Comparison of ENCODE assay signal across 7 mouse cellular contexts in genomic region chr9:104062430-104063243, GRCm38 (mm10). TPM values are rescaled to one million over a fixed set of nuclear protein-coding genes. Genes with fewer than 3 reads are reported as not detected.
DNase-seq lines count a peak whose midpoint lies in the region; ATAC-seq lines count a peak whose summit lies in the region.

TSS of gene Uba5 (minus strand) at chr9:104063134.

- peak within 1 kb of the TSS; percentile 96 for H3K9ac ChIP-seq in hindbrain, embryonic 16.5 days (ENCODE audit: low read depth, low read length)
- H3K9ac ChIP-seq in midbrain, embryonic 13.5 days (replicated peaks): peak within 1 kb of the TSS; percentile 94
- peak within 1 kb of the TSS; percentile 66 for H3K9ac ChIP-seq in stomach, embryonic 14.5 days (replicated peaks; ENCODE audit: low read depth, low read length)

- WGBS in hindbrain, embryonic 16.5 days: 1% methylated on average over 59 of the region's 59 CpGs
- under 1% methylated on average over 59 of the region's 59 CpGs for WGBS in limb, embryonic 10.5 days
- under 1% methylated on average over 59 of the region's 59 CpGs for WGBS in midbrain, embryonic 13.5 days
- WGBS in stomach, embryonic 14.5 days: under 1% methylated on average over 59 of the region's 59 CpGs

- H3K36me3 ChIP-seq in hindbrain, embryonic 16.5 days (ENCODE audit: control insufficient read depth, insufficient read depth, low read length): peaks cover 11% of the 10 kb centered on the region
- H3K36me3 ChIP-seq in limb, embryonic 10.5 days: peaks cover 27% of the 10 kb centered on the region
- H3K36me3 ChIP-seq in midbrain, embryonic 13.5 days: peaks cover 18% of the 10 kb centered on the region
- peaks cover 16% of the 10 kb centered on the region; the same call in 1 of the 2 replicates for H3K36me3 ChIP-seq in stomach, embryonic 14.5 days (ENCODE audit: control insufficient read depth, insufficient read depth, low read length)

- H3K4me3 ChIP-seq in hindbrain, embryonic 16.5 days (ENCODE audit: low read length): peak within 1 kb of the TSS; percentile 100
- H3K4me3 ChIP-seq in limb, embryonic 10.5 days: peak within 1 kb of the TSS; percentile 87
- peak within 1 kb of the TSS; percentile 94 for H3K4me3 ChIP-seq in midbrain, embryonic 13.5 days (replicated peaks)
- peak within 1 kb of the TSS; percentile 98 for H3K4me3 ChIP-seq in stomach, embryonic 14.5 days (ENCODE audit: low read depth, low read length)

- peak; percentile 85 for DNase-seq in NIH3T3 (ENCODE audit: low read depth)
- peak; percentile 68 to 81 for DNase-seq in cerebellum, adult 18-20 months
- peak in 1 of 2 experiments; percentile 54 for DNase-seq in gastrocnemius, adult 8-10 months (ENCODE audit: low spot score in 2 of 2)
- DNase-seq in limb, embryonic 10.5 days (ENCODE audit: low spot score): peak; percentile 78

- H3K4me1 ChIP-seq in hindbrain, embryonic 16.5 days (ENCODE audit: control insufficient read depth, insufficient read depth, low read depth, low read length): peaks cover 17% of the 10 kb centered on the region
- H3K4me1 ChIP-seq in limb, embryonic 10.5 days: peaks cover 18% of the 10 kb centered on the region
- peaks cover 24% of the 10 kb centered on the region for H3K4me1 ChIP-seq in midbrain, embryonic 13.5 days (replicated peaks)
- H3K4me1 ChIP-seq in stomach, embryonic 14.5 days (ENCODE audit: control insufficient read depth, insufficient read depth, low read length): peaks cover 14% of the 10 kb centered on the region

- no peaks in the 10 kb centered on the region for H3K27me3 ChIP-seq in hindbrain, embryonic 16.5 days (replicated peaks; ENCODE audit: control insufficient read depth, insufficient read depth, low read length)
- no peaks in the 10 kb centered on the region for H3K27me3 ChIP-seq in limb, embryonic 10.5 days (ENCODE audit: low read depth, poor library complexity, severe bottlenecking)
- H3K27me3 ChIP-seq in midbrain, embryonic 13.5 days: no peaks in the 10 kb centered on the region
- H3K27me3 ChIP-seq in stomach, embryonic 14.5 days (ENCODE audit: control insufficient read depth, insufficient read depth, low read length): no peaks in the 10 kb centered on the region

- peak within 1 kb of the TSS; percentile 86 for H3K4me2 ChIP-seq in hindbrain, embryonic 16.5 days (ENCODE audit: low read length)
- H3K4me2 ChIP-seq in midbrain, embryonic 13.5 days (replicated peaks): peak within 1 kb of the TSS; percentile 94
- peak within 1 kb of the TSS; percentile 71 for H3K4me2 ChIP-seq in stomach, embryonic 14.5 days (replicated peaks; ENCODE audit: low read depth, low read length)

- peak within 1 kb of the TSS; percentile 78 for H3K27ac ChIP-seq in hindbrain, embryonic 16.5 days (ENCODE audit: low read depth, low read length)
- peak within 1 kb of the TSS; percentile 90 for H3K27ac ChIP-seq in limb, embryonic 10.5 days
- peak within 1 kb of the TSS; percentile 74 for H3K27ac ChIP-seq in midbrain, embryonic 13.5 days
- H3K27ac ChIP-seq in stomach, embryonic 14.5 days (ENCODE audit: low read length): peak within 1 kb of the TSS; percentile 66

- no peaks in the 10 kb centered on the region for H3K9me3 ChIP-seq in hindbrain, embryonic 16.5 days (ENCODE audit: control insufficient read depth, low read length)
- H3K9me3 ChIP-seq in limb, embryonic 10.5 days (replicated peaks): no peaks in the 10 kb centered on the region
- H3K9me3 ChIP-seq in midbrain, embryonic 13.5 days: no peaks in the 10 kb centered on the region
- no peaks in the 10 kb centered on the region for H3K9me3 ChIP-seq in stomach, embryonic 14.5 days (ENCODE audit: control insufficient read depth, low read depth, low read length)

- peak; percentile 77 for ATAC-seq in hindbrain, embryonic 16.5 days
- ATAC-seq in midbrain, embryonic 13.5 days: peak; percentile 84
- peak; percentile 70; the same call in 1 of the 2 replicates for ATAC-seq in stomach, embryonic 14.5 days (ENCODE audit: insufficient number of reproducible peaks, insufficient read depth, low FRiP score, low read depth)

RNA-seq across cellular contexts. Expression of gene Uba5, which starts in this region (rescaled TPM):
- total RNA-seq in gastrocnemius, adult 8-10 months (2022): 10 to 100 TPM; 11.0 to 14.9 (median 12.4) TPM
- 66.5 and 68.4 TPM in 2 replicates for polyA plus RNA-seq in hindbrain, embryonic 16.5 days (2015; fragmentation: Nextera tagmentation; extraction: Ambion mirVana)
- polyA plus RNA-seq in limb, embryonic 10.5 days (2016; fragmentation: Nextera tagmentation; extraction: Ambion mirVana): 42.3 and 51.4 TPM in 2 replicates
- polyA plus RNA-seq in midbrain, embryonic 13.5 days (2015; fragmentation: Nextera tagmentation; extraction: Ambion mirVana): 65.5 and 66.0 TPM in 2 replicates
- polyA plus RNA-seq in stomach, embryonic 14.5 days (2014; fragmentation: Nextera tagmentation; extraction: Ambion mirVana): 54.0 and 56.9 TPM in 2 replicates
